Mouse (Mus musculus): ENCODE data around the gene Rims4.

DNA sequence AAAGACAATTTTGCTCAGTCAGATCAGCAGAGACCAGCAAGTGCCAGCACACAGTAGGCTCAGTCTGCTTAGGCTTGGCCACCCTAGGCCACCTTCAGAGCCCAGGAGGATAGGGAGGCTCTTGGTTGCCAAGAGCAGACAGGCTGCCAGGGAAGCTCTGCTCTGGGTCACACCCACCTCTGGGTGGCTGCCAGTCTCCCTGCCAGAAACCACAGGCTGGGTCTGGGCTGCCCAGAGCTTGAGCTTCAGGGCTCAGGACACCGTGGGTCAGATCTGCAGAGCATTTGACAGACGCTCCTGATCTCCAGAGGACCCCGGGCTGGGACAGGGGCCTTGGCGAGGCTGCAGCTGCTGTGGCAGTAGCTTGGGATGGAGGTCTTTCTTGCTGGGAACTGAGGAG lies 97.9 kb downstream of the Rims4 start, which contains the start of gene Ccn5:
- no peak for TF ChIP-seq CTCF (IDR thresholded peaks at IDR 0.05; ENCODE audit: borderline replicate concordance, extremely low read depth, insufficient read depth, insufficient read length)
- no peak for TF ChIP-seq POLR2A (IDR thresholded peaks at IDR 0.05; ENCODE audit: borderline replicate concordance, extremely low read depth, insufficient read depth, insufficient read length, poor library complexity, severe bottlenecking)

Measured in brain, embryonic 14.5 days (tissue).